Mouse (Mus musculus) limb, embryonic 14.5 days (tissue): Measurements from ENCODE around the gene Wdr82. TPM values are rescaled to one million over a fixed set of nuclear protein-coding genes. Genes with fewer than 3 reads are reported as not detected.

Experiments
- ATAC-seq: fragments of 200-750 bp; cut with Nextera tagmentation; 2 replicates; pipeline ENCODE4 v1.8.0; 2017; ENCODE audit warnings: low read depth, moderate number of reproducible peaks, moderate TSS enrichment; ENCODE audit not compliant: low FRiP score
- DNase-seq: peaks from one replicate; pipeline ENCODE4 v3.0.0-alpha.2; 2015; ENCODE audit warnings: low spot score
- H3K27ac ChIP-seq: fragments of 300-500 bp; sonication (generic); replicated peaks from 2 replicates; pipeline ENCODE4 v1.5.1; 2014; ENCODE audit warnings: low read depth, mild to moderate bottlenecking, low read length, moderate library complexity, mixed read lengths
- H3K27me3 ChIP-seq: fragments of 300-500 bp; sonication (generic); 2 replicates; pipeline ENCODE4 v1.6.1; 2014; ENCODE audit warnings: low read length, mixed read lengths; ENCODE audit not compliant: control insufficient read depth, insufficient read depth
- H3K36me3 ChIP-seq: fragments of 300-500 bp; sonication (generic); 2 replicates; pipeline ENCODE4 v1.6.1; 2014; ENCODE audit warnings: mild to moderate bottlenecking, low read length, moderate library complexity, mixed read lengths; ENCODE audit not compliant: control insufficient read depth, insufficient read depth
- H3K4me1 ChIP-seq: fragments of 300-500 bp; sonication (generic); 2 replicates; pipeline ENCODE4 v1.6.1; 2014; ENCODE audit warnings: antibody characterized with exemption, low read length, mixed read lengths; ENCODE audit not compliant: control insufficient read depth, insufficient read depth
- H3K4me2 ChIP-seq: fragments of 300-500 bp; sonication (generic); replicated peaks from 2 replicates; pipeline ENCODE4 v1.6.1; 2014; ENCODE audit warnings: low read depth, mild to moderate bottlenecking, low read length, moderate library complexity; ENCODE audit not compliant: severe bottlenecking
- H3K4me3 ChIP-seq: fragments of 300-500 bp; sonication (generic); replicated peaks from 2 replicates; pipeline ENCODE4 v1.5.1; 2014; ENCODE audit warnings: low read length
- H3K9ac ChIP-seq: fragments of 300-500 bp; sonication (generic); 2 replicates; pipeline ENCODE4 v1.6.1; 2014; ENCODE audit warnings: mild to moderate bottlenecking, low read depth, low read length, moderate library complexity; ENCODE audit not compliant: severe bottlenecking
- H3K9me3 ChIP-seq: fragments of 300-500 bp; sonication (generic); 2 replicates; pipeline ENCODE4 v1.6.1; 2016; ENCODE audit warnings: low read length; ENCODE audit not compliant: control insufficient read depth
- POLR2A ChIP-seq: fragments of 200-500 bp; IDR thresholded peaks from 2 replicates; pipeline ENCODE4 v1.8.0; 2012; ENCODE audit warnings: inconsistent platforms, mild to moderate bottlenecking, moderate library complexity, borderline replicate concordance; ENCODE audit not compliant: insufficient read depth, insufficient read length; ENCODE audit errors: extremely low read depth
- WGBS: fragments of 180-500 bp; shearing (Covaris S2); extraction: QIAGEN DNeasy Blood & Tissue Kit; methylation state at CpG from one replicate; pipeline ENCODE4 v1.1.7; 2014; 5-methylcytosine and 5-hydroxymethylcytosine counted together
- polyA plus RNA-seq, 2 experiments: library from polyadenylated mRNA; depleted of rRNA in 1 of 2; stranded (reverse) in 1 of 2; unstranded in 1 of 2; fragments of >200 nt; fragmentation: Nextera tagmentation in 1 of 2; extraction: Ambion mirVana in 1 of 2; gene quantifications; 2 replicates each; pipeline versions ENCODE4 v1.2.1 to v1.2.3; 2012 to 2014

The Wdr82 gene
- polyA plus RNA-seq, 2 experiments = 30.2 to 104 TPM

DNA sequence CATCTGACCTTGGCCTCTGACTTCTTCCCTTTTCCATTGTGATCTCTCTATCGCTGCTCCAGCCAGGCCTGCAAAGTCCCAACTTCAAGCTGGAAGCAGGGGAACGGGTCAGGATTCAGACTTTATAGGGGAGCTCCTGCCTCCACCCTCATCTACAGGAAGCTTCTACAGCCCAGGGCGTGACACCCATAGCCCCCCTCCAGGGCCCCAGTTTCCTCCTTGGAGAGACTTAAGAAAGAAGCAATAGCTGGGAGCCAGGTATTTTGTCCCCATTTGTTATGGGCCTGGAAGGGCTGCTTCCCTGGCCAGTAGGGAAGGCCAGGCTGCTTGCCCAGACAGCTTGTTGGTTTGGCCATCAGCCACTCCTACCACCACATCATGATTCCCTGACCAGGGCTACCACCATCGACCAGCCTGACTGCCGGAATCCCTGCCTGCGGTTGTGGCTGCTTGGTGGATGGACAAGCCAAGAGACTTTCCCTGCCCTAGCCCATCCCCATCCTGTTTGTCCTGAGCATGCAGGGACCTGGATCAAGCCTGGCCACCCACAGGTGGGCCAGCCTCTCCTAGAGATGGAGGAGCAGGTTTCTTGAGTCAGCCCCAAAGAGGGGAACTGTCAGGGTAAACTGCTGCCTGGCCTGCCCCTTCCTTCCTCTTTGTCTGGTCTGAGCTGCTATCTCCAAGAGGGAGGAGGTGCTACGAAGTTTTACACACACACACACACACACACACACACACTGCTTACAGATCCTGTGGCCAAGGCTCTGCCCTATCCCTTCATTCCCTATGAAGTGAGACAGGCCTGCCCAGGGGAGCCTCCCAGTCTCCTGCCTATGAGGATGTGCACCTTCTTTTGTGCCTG lies 33.5 kb downstream of the Wdr82 start:
- Histone ChIP-seq H3K4me1 (peaks cover 18% of the 10 kb centered on the region), H3K4me3 (peak overlapping the region; percentile 51), H3K36me3 (peaks cover 17% of the 10 kb centered on the region), H3K9me3 (no peaks in the 10 kb centered on the region), H3K4me2 (peak overlapping the region; percentile 60), H3K27me3 (no peaks in the 10 kb centered on the region), H3K27ac (no peak overlapping the region), H3K9ac (0 out of 2 replicates have a peak overlapping the region, but pooled peaks have one; percentile 69)
- WGBS = 74% methylated on average over 7 of the region's 7 CpGs
- no peak for TF ChIP-seq POLR2A
- ATAC-seq (no peak), DNase-seq (no peak)

DNA sequence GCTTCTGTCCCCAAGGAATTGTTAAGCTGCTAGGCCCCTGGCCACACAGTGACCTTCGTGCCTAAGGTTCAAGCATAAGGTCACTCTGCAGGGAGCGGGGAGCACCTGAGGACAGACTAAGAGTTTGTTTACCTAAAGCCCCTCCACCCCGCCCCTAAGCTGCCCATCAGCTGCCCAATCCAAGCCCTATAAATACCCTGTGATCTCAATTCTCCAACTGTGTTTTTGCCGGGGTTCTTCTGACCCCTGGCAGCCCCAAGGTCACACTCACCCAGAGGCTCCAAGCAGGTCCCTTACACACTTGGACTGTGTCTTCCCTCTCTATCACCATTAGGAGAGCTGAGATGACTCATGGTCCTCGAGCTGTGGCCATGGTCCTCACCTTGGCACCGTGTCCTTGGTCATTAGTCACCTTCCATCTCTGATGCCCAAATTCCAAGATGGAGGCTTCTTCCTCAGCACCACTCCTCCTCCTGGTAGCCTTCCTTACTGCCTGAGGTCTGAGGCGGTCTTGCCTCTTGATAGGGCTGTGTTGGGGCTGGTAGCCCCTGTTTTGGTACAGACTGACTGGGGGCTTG lies 35.1 kb downstream of the Wdr82 start:
- Histone ChIP-seq H3K27me3 (no peaks in the 10 kb centered on the region), H3K9me3 (no peaks in the 10 kb centered on the region), H3K4me3 (no peak overlapping the region), H3K27ac (no peak overlapping the region), H3K9ac (no peak overlapping the region), H3K4me2 (no peak overlapping the region), H3K36me3 (peaks cover 17% of the 10 kb centered on the region), H3K4me1 (peaks cover 13% of the 10 kb centered on the region; the same call in 1 of the 2 replicates)
- 76% methylated on average over 7 of the region's 7 CpGs for WGBS
- ATAC-seq (no peak), DNase-seq (no peak)
- no peak for TF ChIP-seq POLR2A

DNA sequence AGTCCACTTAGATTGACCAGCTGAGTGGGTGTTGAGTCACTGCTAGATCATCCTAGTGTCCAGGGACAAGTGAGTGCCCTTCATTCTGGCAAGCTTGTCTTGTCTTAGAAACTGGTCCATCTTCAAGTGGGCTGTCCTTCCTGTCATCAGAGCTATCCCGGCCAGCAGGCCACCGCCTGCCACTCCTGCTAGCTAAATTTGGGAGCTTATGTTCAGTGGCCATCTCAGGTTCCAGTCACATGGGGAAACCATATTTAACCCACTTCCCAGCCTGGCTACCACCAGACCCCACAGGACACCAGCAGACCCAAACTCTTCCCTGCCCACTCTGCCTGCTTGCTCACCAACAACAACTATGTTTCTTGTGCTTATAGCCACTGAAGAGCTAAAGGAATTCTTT lies 35.8 kb downstream of the Wdr82 start:
- Histone ChIP-seq H3K27ac (no peak overlapping the region), H3K4me2 (no peak overlapping the region), H3K36me3 (peaks cover 17% of the 10 kb centered on the region), H3K4me1 (peaks cover 14% of the 10 kb centered on the region), H3K9ac (no peak overlapping the region), H3K9me3 (no peaks in the 10 kb centered on the region), H3K27me3 (no peaks in the 10 kb centered on the region), H3K4me3 (no peak overlapping the region)
- ATAC-seq = no peak
- 63% methylated on average over 2 of the region's 2 CpGs for WGBS
- TF ChIP-seq POLR2A = no peak
- DNase-seq = no peak

DNA sequence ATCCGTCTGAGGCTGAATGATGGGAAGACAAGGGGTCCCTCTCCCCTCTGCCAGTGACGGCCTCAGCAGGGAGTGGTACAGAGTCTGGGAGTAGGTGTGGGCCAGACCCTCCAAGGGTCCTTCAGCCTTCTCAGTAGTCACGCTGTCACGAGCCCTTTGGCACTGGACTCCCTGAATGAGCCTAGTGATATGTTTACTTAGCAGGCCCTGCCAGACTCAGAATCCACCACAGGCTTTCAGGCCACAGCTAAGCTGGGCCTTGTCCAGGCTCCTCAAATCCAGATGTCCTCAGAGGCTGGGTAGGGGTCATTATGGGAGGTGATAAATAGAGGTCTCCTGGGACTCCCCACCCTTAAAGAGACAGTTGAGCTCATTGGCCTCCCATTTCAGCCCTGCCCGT lies 37.5 kb downstream of the Wdr82 start:
- Histone ChIP-seq H3K9ac (no peak overlapping the region), H3K4me1 (peaks cover 11% of the 10 kb centered on the region), H3K27me3 (no peaks in the 10 kb centered on the region), H3K27ac (no peak overlapping the region), H3K36me3 (peaks cover 27% of the 10 kb centered on the region), H3K4me2 (no peak overlapping the region), H3K4me3 (no peak overlapping the region), H3K9me3 (no peaks in the 10 kb centered on the region)
- DNase-seq (no peak), ATAC-seq (no peak)
- TF ChIP-seq POLR2A = no peak
- WGBS = 58% methylated on average over 5 of the region's 5 CpGs

DNA sequence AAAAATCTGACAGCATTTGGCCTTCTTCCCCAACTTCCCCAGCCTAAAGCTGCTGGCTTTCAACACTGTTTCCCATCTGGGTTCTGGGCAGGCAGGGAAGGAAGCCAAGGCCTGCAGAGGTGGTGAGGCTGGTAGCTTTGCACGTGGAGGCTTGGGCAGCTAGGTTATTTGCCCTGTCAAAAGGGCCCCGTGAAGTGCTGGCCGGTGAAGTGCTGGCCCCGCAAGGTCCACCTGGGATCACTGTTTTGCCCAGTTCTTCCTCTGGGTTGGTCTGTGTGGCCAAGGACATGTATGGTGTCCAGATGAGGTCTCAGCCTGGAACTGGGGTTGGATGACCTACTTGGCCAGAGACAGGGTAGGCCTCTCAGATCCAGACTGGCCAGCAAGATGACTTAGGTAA lies 39.2 kb downstream of the Wdr82 start:
- Histone ChIP-seq H3K36me3 (peaks cover 44% of the 10 kb centered on the region), H3K4me1 (peaks cover 2% of the 10 kb centered on the region; the same call in 1 of the 2 replicates), H3K9ac (no peak overlapping the region), H3K4me2 (no peak overlapping the region), H3K9me3 (no peaks in the 10 kb centered on the region), H3K27ac (no peak overlapping the region), H3K27me3 (no peaks in the 10 kb centered on the region), H3K4me3 (no peak overlapping the region)
- WGBS = 93% methylated on average over 4 of the region's 4 CpGs
- ATAC-seq = no peak
- no peak for TF ChIP-seq POLR2A
- DNase-seq = no peak
